Mouse (Mus musculus): Measurements from ENCODE around the gene 4933415F23Rik. TPM values are rescaled to one million over a fixed set of nuclear protein-coding genes. Genes with fewer than 3 reads are reported as not detected.
"Not testable (repeated sequence)": the region's sequence is repeated elsewhere in the genome, so short reads cannot be mapped to it uniquely, and the experiment has no call there.

4933415F23Rik gene
- not detected for total RNA-seq (2021)
- not detected in 2 replicates for polyA plus RNA-seq (2012; rRNA removed)
- long read RNA-seq, result 0 reads

DNA sequence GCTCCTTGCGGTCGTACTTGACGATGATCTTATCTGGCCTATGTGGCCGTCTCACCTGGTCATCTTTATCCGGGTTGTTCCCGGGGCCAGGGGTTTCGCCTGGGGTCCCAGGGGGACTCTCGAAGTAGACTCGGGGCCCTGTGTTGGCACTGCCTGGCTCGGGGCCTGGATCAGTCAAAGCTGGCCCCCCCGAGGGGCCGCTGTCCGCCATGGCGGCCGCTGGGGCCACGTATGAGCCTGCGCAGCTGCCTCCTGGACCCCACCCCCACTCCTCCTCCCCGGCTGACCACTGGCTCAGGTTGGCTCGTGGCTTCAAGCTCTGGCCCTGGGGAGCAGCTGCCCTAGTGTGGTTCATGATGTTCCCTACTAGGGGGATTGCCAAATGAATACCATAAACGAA, at the start of gene 4933415F23Rik:
Gene 4933415F23Rik, minus strand, starts transcription at position 233 of the 400 bp plus-strand sequence.
- DNase-seq, result no peak

DNA sequence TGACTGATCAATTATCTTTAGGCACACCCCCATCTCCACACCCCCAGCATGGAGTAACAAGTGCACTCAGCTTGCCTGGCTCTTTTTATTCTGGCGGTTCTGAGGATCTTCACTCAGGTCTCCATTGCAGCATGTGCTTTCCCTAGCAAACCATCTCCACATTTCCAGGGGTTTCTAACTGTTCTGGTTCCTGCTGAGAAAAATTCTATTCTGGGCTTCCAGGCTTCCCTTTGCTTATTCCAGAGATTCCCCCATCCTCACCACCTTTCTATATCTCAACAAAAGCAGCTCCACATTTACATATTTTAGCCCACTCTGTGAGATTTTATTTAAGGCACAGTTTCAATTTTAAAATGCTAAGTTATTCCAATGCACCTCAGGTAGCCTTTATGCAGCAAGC, 49.7 kb upstream of the 4933415F23Rik start:
- DNase-seq, result no peak

DNA sequence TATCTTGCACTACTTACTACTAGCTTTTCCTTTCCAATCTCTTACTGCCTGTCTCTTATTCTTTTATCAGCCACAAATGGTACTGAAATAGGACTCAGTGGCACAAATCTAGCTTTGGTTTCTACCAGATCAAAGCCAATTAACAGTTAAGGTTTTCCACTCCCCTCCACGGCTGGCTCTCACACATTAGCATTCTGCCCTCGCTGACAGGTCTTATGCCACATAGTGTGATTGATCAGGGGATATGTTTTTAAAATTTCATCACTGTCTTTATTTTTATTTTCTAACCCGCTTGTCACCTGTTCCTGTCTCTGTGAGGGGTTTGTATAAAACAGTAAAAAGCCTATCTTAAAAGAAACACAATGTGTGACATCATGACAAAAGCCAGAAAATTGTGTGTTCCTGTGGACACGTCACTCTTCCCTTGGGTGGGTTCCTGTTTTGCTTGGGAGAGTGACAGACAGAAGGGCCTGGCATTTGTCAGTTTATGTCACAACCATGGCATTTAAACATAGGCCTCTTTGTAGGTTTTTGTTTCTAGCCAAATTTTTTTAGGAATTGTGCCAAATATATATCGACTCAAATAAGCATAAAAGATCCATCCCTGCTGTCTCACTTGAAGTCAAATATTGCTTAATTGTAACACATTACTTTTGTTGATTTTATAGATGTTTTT, 44.3 kb upstream of the 4933415F23Rik start:
- no peak for DNase-seq

DNA sequence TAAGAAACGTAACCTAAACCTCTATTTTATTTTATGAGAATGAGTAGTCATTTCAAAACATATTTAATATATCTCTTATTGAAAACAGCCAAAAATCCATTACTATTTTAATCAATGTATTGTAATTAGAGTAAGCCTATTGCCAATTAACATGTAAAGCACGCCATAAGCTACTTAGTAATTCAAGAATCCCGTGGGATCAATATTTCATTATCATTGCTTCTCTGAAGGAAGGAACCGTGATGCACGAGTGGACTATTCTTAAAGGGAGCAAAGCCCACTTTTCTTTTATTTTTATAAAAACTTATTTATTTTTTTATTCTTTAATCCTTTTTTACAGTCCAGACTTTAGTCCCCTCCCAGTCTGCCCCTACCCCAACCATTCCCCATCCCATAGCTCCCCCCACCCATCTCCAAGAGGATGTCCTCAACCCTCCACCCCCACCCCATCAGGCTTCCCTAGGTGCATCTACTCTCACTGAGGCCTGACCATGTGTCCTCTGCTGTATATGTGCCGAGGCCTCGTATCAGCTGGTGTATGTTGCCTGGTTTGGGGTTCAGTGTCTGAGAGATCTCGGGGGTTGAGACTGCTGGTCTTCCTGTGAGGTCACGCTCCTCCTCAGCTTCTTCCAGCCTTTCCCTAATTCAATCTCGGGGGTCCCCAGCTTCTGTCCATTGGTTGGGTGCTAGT, 39.2 kb upstream of the 4933415F23Rik start:
- DNase-seq, result no peak

DNA sequence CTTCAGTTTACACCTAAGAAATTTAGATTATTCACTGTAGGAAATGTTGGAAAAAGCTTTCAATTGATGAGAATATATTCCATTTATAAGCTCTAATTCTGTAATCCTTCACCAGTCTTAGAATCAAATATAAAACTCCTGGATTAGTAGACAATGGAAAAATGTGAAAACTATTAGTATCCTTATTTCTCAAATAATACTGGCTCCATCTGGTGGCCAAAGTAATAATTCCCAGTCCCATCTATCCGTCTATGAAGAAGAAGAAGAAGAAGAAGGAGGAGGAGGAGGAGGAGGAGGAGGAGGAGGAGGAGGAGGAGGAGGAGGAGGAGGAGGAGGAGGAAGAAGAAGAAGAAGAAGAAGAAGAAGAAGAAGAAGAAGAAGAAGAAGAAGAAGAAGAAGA, 38.5 kb upstream of the 4933415F23Rik start:
- DNase-seq, result not testable (repeated sequence)

DNA sequence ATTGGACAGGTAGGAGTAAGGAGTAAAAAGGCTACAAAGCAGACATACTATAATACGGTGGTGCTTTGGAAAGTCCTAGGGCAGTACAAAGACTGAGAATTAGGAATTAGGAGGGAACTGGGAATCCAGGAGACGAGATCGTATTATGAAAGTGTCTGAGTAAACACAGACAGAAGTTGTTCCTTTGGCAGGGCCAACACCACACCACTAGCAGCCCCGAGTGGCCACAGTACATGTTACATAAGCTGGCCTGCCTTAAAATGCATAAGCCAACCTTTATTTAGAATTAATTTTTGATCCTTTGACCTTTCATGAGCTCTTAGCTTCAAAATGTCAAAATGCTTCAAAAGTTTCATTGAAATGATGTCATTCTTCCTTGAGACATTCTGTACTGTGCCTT, 18.8 kb upstream of the 4933415F23Rik start:
- no peak for DNase-seq

DNA sequence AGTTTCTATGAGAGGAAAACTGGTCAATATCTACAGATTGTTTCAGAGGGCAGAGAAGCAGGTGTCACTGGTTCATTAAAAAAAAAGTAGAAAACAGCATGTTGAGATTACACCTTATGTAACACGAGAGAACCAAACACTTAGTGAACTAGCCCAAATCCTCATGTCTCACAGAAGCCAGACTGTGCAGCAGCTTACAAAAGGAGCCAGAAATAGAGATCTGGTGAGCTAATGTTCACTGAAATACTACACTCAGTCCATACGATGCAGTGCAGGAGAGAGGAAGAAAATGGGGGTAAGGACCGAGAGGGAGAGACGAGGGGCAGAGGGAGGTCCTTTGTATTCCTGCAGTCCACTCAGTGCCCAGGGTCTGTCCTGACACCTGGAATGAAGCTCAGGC, 17.4 kb upstream of the 4933415F23Rik start:
- DNase-seq, result no peak

DNA sequence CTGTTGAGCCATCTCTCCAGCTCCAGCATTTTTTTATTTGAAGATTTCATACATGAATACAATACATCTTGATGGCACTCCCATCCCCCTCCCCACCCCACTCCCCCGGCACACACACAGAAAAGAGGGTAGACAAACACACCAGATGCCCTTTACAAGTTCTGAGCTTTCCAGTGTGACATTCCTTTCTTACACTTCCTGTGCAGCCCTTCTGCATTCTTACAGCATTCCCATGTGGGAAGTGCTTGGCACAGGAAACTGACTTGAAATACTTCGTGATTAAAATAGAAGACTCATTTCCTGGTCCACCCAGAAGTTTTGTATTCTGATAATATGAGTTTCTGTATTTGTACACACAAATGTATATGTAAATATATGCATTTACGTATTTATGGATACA, 15.4 kb upstream of the 4933415F23Rik start:
- no peak for DNase-seq

DNA sequence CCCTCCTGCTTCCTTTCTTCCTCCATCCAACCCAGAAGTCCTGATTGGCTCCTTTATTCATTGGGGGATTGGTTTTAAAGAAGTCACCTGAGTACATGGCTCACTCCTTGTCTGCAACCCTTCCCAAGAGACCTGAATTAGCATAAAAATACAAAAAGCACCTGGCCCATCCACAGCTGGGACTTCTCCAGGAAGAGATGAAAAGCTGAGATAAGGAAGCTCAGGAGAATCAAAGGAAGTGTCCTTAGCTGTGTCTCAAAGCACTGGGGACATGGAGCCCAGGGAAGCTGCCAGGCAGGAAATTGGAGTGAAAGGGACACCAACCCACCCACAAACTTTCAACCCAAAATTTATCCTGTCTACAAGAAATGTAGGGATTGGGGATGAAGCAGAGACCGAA, 7.1 kb upstream of the 4933415F23Rik start:
- no peak for DNase-seq

DNA sequence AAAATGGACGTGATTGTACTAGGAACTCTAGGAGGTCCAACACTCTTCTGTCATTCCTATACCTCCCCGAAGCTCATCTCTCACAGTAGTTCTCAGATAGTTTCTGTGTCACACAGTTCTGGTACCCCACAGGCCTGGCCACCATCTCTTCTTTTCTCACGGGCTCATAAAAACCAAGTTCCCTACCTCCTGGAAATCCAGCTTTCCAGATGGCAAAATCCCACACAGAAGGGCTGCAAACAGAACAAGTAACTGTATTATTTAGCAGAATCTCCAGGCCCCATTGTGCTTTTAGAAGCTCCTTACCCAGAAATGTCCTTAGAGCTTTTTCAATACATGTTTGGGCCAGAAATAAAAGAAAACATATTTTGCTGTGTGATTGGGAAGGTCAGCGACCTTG, 828 bp upstream of the 4933415F23Rik start:
- DNase-seq, result no peak

DNA sequence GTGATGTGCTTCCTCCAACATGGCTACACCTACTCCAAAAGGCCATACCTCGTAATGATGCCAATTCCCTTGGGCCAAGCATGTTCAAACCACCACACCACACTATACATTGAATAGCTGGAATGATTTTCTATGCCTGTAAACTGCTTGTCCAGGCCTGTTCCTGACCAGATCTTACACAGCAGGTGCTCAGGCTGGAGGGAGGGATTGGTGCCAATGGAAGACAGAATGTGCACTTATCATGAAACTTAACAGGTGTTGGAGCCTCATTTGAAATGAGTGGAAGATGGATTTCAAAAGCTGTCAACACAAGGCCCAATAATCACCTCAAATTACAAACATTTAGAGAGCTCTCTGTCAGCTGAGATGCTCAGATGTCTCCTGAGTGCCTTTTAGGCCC, 2.3 kb downstream of the 4933415F23Rik start:
- DNase-seq, result no peak

DNA sequence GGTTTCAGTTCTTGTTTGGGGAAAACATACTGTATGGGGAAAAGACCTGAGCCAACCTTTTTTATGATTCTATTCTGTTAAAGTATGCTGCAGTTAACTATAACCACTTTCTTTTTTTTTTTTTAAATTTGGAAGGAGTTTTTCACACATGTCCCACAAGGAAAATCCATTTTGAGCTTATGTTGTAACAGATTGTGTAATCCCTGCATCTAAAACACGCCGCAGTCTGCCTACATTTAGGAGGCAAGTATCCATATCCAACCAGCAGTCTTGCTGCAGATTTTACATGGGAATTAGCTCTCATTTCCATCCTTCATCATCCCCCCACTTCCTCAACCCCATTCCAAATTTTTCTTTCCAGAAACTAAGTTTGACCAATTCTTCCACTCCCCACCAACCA, 3.6 kb downstream of the 4933415F23Rik start:
- DNase-seq, result no peak

DNA sequence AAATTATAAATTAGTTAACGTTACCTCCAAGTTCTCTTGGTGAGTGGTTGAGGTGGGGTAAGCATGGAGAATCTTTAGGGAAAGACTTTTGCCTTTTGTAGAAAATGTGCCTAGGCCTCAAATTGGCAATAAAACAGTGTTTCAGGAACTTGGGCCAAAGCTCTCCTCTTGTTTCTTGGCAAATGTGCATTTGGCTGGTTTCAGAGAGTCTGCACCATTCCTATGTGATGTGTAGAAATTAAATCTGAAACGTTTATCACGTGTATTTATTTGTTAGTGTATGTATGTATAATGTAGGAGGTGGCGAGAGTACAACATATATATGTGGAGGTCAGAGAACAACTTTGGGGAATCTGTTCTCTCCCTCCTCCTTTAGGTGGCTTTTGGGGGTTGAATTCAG, 4.1 kb downstream of the 4933415F23Rik start:
- no peak for DNase-seq

DNA sequence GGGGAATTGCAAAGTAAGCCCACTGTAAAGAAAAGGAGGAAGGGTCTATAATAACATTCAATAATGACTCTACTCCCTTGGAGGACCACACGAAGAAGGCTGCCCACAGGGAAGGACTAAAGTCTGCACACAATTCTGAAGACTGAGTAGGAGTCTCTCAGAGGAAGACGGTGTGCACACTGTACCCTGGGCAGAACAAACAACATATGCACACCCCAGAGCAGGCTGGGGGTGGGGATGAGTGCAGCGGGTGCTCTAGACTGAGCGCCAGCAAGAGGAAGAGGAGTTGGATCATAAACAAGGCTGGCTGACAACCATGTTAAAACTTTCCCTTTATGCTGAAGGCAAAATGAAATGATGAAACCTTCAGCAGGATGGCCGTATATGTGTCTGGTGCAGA, 34.3 kb downstream of the 4933415F23Rik start:
- no peak for DNase-seq

DNA sequence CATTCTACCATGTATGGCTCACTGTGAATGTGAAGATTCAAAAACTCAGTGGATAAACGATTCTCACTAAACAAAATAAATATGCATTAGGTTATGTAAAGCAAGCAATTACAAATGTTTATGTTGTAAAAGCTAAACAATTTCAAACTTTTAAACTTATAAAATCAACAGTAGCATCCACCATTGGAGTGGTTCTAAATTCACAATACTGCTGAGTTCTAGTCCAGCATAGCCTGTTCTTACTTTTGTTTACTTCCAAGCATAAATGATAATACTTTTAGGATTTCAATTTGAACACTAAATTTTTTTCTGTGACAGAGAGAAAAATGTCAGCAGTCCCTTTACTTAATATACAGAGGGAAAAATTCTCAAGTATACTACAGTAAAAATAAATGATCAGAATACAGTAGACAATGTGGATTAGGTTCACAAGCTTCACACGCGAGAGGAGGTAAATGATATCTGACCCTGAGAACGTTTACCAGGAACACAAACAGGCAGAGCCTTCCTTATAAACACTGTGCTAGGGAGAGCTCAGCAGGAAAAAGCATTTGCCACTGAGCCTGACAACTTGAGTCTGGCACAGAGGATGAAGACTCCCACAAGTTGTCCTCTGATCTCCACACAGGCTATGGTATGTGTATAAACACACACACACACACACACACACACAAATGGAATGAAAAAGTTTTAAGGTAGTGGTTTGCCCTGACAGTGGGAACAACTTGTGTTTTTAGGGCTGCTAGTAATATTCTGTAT, 37.2 kb downstream of the 4933415F23Rik start:
- DNase-seq, result no peak

DNA sequence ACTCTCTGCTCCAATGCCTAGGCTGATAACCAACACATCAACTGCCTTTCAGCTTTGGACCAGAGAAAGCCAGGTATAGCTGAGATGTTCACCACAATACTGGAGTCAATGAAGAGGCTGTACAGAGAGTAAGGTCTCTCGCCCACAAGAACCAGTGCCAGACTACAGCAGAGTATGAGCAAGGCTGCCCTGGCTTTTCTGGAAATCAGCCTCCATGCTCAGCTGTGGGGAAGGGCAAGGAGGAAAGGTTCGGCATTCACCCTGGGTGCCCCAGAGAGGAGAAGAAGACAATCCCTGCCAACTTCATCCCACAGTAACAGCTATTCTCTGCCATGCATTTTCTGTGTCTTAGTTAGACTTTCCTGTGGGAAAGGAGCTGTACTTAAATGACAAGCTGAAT, 38.1 kb downstream of the 4933415F23Rik start:
- DNase-seq, result no peak

DNA sequence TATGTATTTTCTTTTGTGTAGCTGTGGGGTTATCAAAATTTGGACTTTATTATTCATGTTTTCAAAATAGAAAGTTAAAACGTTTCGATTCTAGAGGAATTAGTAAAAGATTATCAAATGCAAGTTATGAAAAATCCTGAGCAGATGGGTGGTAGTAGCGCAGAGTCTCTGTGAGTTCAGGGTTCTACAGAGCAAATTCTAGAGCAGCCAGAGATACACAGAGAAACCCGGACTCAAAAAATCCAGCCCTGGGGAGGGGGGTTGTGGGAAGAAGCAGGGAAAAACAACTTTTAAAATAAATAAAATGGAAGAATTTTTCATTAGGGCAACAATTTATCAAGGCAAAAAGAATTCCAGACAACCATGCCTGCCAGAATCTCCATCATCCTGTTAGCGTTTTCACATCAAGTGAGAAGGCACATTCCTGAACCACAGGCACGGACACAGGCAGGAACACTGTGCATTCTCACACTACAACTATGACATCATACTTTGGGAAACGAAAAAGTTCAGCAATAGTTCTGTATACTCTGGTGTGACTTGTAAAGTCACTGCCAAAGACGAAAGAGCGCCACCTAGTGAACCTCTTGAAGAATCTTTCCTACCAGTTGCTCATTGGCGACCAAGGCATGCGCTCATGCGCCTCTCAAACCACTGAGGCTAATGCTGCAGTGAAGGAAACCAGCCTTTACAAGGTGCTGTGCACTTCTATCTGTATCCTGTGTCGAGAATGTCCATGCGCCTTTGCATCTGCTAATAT, 40.3 kb downstream of the 4933415F23Rik start:
- peak; percentile 6 for DNase-seq

DNA sequence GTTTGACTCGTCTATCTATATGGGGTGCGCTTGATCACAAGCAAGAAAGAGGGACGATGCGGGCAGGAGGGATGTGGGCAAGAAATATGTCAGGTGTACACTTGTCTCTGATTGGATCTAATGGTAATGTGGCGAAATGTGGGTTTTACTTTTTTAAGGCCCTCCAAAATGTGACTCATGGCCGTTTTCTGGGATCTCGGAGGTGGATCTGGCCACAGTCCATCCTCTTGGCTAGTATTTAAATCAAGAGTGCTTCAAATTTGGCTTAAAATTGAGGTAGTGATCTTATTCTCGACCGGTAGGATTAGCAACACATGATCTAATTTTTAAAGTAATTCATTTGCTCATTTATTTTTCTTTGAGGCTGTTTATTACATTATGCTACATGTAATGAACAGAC, 42.0 kb downstream of the 4933415F23Rik start:
- DNase-seq, result no peak

Data from adrenal gland, adult 2 months (tissue).